Mouse (Mus musculus) adrenal gland (tissue): ENCODE data around the gene Apobec2.
"Not testable (repeated sequence)": the region's sequence is repeated elsewhere in the genome, so short reads cannot be mapped to it uniquely, and the experiment has no call there.

ENCODE experiments used
- intact Hi-C: fragments of 180-260 bp; cut with DNase I; formaldehyde crosslinking; loops from one replicate; pipeline ENCODE4 v1.15.1; 2025
- long read RNA-seq, 2 experiments: library from polyadenylated mRNA; unstranded; transcript quantifications; one replicate each; pipeline ENCODE4 v2.0.0; 2020; ENCODE audit warnings: borderline replicate concordance in 1 of 2; ENCODE audit not compliant: insufficient replicate concordance in 1 of 2

The Apobec2 gene
- long read RNA-seq, experiment 1, partial matches to known transcripts, result 0 of 1 reads
- long read RNA-seq, experiment 1, other reads (novel, unspliced or antisense), result 0 of 1 reads
- long read RNA-seq, experiment 2, partial matches to known transcripts, result 0 of 1 reads
- long read RNA-seq, experiment 2, other reads (novel, unspliced or antisense), result 0 of 1 reads

DNA sequence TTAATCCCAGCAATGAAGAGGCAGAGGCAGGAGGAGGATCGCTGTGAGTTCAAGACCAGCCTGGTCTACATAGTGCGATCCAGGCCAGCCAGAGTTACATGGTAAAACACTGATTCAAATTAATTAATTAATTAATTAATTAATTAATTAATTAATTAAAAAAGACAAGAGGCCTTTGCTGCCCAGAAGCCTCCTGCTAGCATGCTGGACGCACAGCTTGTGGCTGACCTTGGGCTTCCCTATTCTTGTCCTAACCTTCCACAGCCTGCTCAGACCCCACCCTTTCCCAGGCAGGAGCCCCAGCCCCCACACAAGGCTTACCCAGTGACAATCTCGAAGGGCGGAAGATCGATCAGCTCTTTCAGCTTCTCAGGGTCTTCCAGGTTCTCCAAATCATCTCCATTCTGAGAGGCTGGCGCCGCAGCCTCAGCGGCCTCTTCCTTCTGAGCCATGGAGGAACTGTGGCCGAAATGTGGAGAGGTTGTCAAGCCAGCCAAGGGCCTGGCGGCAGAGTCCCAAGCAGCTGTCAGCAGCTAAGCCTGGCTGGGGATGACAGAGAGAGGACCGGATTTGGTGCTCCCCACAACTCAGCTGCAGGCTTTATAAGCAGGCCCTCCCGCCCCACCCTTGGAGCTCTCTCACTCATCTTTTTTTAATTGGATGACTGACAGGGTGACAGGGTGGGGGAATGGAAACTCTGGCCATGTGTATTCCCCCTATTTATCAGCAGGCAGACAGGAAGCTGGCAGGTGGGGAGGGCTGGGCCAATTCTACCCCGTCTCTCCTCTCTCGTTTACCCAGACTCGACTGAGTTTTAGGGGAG lies at the start of gene Apobec2:
Apobec2 (minus strand) TSS at position 773 of the 823 bp plus-strand sequence.
- intact Hi-C loops, result no loop called here

- intact Hi-C loops, result no loop called here
These were observed 47.2 kb upstream of the Apobec2 start for GRCm38 (mm10) chr17:48479952-48480351.

- intact Hi-C loops, result no loop called here
These were observed 42.7 kb upstream of the Apobec2 start for GRCm38 (mm10) chr17:48475444-48475843.

DNA sequence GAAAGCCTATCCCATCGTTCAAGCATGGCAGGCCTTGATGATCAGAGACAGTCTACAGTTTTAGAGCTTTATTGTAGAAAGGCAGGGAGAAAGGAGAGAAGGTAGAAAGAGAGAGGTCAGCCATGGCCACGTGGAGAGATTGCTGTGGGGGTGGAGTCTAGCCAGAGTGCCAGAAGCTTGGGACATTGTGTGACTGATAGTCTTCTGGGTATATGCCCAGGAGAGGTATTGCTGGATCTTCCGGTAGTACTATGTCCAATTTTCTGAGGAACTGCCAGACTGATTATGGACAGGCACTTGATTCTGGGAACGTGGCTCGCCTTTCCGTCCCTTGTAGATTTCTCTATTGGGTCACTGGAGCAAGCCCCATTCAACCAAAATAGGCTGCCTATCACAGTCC lies 41.6 kb upstream of the Apobec2 start:
- intact Hi-C loops, result not testable (repeated sequence)

- intact Hi-C loops, result loop anchor here (2.0 to 5.0 kb wide), 2 partner anchors 135 to 935 kb away; no protein-coding TSS in a partner anchor
These were observed 34.9 kb upstream of the Apobec2 start for GRCm38 (mm10) chr17:48467395-48468231.

GRCm38 (mm10) chr17:48466769-48467394 lies 34.2 kb upstream of the Apobec2 start:
- intact Hi-C loops, result loop anchor here (2.0 to 5.0 kb wide), 2 partner anchors 136 to 935 kb away; no protein-coding TSS in a partner anchor

DNA sequence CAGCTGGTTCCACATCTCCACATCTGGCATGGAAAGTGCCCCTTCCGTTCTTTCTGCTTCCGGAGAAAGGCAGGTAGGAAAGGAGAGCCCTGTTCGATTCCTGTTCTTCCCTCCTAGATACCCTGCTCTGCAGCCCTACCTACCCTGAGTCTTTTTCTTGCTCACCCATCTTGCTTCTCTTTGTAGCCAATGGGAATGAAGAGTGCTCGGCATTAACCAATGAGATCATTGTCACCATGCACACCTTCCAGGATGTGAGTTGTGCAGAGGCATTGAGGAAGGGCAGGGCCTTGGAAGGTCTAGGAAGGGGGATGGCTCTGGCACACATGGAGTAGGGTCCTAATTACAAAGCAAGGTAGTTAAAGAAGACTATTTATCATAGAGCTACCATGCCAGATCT lies 30.7 kb upstream of the Apobec2 start:
- intact Hi-C loops, result no loop called here

- intact Hi-C loops, result no loop called here
These were observed 29.4 kb upstream of the Apobec2 start for GRCm38 (mm10) chr17:48462096-48462495.

DNA sequence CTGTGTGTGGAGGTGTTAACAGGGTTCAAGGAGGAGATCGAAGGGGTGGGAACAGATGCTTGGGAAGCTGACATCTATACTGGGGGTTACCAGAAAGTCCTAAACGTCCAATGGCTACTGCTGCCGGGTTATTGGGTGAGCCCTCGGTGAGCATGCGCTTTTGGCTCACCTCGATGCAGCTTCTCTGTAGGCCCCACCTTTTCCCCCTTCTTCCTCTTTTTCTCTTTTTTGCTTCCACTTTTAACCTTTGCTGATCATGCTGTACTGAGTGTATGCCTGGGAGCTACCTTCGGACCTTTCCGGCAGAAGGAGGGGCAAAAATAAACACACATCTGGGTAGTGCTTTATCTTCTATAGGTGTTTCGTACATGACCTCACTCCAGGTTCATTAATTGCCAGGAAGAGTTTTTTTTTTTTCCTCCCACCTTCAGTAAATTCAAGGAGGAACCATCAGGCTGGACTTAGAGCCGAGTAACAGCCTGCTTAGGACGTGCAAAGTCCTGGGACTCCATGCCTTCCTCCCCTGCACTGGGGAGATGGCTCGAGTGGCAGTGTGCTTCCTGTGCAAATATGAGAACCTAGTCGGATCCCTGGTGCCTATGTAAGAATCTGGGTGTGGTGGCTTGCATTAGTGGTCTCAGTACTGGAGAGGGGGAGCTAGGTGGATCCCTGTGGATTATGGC lies 25.4 kb upstream of the Apobec2 start:
- intact Hi-C loops, result no loop called here

DNA sequence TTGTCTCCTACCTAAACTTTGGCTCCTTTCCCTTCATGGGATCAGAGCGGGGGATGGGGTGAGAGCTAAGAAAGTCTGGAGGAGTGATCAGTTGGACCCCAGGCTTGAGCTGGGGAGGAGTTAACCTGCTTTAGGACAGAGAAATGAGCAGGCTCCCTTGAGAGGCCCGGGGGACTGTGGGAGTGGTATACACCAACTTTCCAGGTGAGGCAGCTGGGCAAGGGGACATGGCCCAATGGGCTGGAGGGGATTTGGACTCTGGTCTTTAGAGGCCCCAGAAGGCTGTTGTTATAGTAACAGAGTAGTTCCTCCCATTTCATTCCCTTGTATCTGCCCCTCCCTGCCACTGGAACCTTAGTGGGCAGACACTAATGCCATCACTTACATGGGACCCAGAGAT lies 23.2 kb upstream of the Apobec2 start:
- intact Hi-C loops, result no loop called here

DNA sequence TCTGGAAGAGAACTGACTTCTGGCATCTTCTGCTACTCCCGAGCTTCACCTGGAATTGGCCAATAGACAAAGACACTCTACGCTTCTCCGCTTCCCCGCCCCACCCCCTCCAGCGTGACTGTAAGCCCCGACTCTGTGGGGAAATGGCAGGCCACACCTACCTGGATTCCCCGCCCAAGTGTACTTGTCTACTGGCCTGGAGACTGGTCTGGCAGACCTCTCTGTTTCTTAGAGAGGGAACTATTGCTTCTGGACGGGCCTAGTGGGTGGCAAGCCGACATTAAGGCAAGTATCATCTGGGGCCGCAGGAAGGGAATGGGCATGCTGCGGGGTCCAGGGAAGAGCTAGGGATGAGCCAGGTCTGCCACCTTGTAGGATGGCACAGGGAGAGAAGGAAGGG lies 22.0 kb upstream of the Apobec2 start, which contains the start of gene Unc5cl:
Unc5cl (plus strand) TSS at position 214 of the 400 bp plus-strand sequence.
- intact Hi-C loops, result no loop called here

DNA sequence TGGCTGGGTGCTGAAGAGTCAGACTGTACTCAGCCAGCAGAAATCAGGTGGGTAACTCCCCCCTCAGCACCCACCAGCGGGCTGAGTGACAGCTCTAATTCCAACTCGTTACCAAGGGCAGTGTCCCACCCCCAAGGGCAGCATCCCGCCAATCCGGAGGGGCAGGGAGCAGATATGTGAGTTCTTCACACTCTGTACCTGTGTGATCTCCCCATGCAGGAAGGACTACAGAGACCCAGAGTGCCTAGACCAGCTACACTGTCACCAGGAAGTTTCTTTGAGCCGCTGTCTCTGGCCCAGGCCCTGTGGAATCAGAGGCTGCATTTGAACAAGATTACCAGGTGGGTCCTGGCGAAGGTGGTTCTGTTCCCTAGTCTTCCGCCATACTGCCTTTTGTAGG lies 21.5 kb upstream of the Apobec2 start:
- intact Hi-C loops, result no loop called here

DNA sequence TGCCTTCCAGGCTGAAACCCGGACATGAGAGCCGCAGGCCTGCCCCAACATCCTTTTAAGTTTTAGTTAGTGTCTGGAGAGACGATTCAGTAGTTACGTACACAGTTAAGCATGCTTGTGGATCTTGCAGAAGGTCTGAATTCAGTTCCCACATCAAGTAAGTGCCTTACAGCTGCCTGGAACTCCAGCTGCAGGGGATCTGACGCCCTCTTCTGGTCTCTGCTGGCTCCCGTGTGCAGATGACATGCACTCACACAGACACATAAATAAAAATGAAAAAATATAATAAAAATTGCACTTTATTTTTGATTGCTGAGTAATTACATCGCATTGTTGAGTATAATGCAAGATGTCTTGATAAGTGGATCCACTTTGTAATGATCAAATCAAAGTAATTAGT lies 20.8 kb upstream of the Apobec2 start:
- intact Hi-C loops, result no loop called here

GRCm38 (mm10) chr17:48451753-48452444 lies 19.2 kb upstream of the Apobec2 start:
- intact Hi-C loops, result no loop called here

DNA sequence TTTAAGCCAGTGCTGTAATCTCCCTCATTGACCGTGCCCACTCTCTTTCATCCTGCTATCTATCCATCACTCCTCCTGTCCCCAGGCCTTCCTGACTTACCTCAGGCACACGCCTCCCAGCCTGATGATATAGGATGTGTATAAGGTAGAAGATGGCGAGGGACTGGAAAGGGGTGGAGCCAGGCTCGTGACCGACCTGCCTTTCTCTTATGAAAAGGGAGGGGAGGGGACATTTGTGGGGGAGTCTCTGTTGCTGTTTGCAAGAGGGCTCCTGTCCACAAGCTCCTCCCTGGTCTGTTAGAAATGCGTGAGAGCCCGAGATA lies 18.6 kb upstream of the Apobec2 start, which contains the start of gene Tspo2:
Tspo2 (minus strand) TSS at position 170 of the 323 bp plus-strand sequence.
- intact Hi-C loops, result no loop called here

DNA sequence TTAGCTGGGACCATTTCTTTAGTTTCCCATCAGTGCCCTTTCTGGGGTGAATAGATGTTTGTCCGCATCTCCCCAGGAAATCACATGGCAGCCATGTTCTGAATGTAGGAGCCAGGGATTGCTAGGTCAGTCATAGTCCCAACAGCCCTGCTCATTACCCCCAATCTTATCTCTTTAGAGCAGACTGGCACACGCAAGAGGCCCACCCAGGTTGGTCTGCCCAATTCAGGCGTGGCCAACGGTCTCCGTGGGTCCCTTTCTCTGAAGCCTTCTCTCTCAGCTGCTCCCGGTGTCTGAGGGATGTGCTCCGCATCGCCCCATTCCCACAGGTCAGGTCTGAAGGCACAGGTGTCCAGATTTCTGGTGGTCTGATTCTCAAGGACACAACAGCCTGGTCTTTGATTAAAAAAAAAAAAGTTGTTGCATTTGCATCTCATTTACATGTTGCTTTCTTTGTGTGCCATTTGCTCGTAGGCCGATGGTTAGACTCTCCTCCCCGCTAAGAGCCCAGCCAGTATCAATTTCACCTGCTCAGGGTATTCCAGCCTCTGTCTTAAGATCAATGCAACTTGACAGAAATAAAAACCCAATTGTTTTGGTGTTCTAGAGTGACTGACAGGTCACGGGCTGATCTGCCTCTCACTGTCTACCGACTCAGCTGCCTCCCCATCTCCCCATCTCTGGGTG lies 18.1 kb upstream of the Apobec2 start:
- intact Hi-C loops, result no loop called here

- intact Hi-C loops, result no loop called here
These were observed 14.9 kb upstream of the Apobec2 start for GRCm38 (mm10) chr17:48447675-48448074.

- intact Hi-C loops, result no loop called here
These were observed 10.9 kb upstream of the Apobec2 start for GRCm38 (mm10) chr17:48443542-48444145.
